Mouse (Mus musculus): ENCODE data around the gene Fabp2. TPM values are rescaled to one million over a fixed set of nuclear protein-coding genes. Genes with fewer than 3 reads are reported as not detected.
"Not testable (repeated sequence)": the region's sequence is repeated elsewhere in the genome, so short reads cannot be mapped to it uniquely, and the experiment has no call there.

Fabp2 gene
- polyA plus RNA-seq, 1 experiment, result not detected

GRCm38 (mm10) chr3:122918672-122919071, 23.8 kb downstream of the Fabp2 start:
- Histone ChIP-seq H3K36me3 (replicated peaks; ENCODE audit: low read length) (no peaks in the 10 kb centered on the region), H3K4me3 (replicated peaks) (no peak overlapping the region), H3K27me3 (replicated peaks) (no peaks in the 10 kb centered on the region), H3K4me1 (peaks cover 40% of the 10 kb centered on the region), H3K9me3 (no peaks in the 10 kb centered on the region)
- TF ChIP-seq GATA1 (IDR thresholded peaks at IDR 0.05; ENCODE audit: borderline replicate concordance, low read length) (no peak), FLI1 (IDR thresholded peaks at IDR 0.05; ENCODE audit: low read length) (no peak)

GRCm38 (mm10) chr3:122919260-122919659, 24.4 kb downstream of the Fabp2 start, which contains the start of gene Gm10959:
TSS of gene Gm10959 (minus strand) at chr3:122919360.
- H3K36me3 ChIP-seq (replicated peaks; ENCODE audit: low read length), result no peaks in the 10 kb centered on the region
- peaks cover 43% of the 10 kb centered on the region for H3K4me1 ChIP-seq

GRCm38 (mm10) chr3:122920572-122921435, 25.9 kb downstream of the Fabp2 start:
- H3K36me3 ChIP-seq (replicated peaks; ENCODE audit: low read length), result no peaks in the 10 kb centered on the region
- no peaks in the 10 kb centered on the region for H3K9me3 ChIP-seq
- no peak for TF ChIP-seq GATA1 (IDR thresholded peaks at IDR 0.05; ENCODE audit: borderline replicate concordance, low read length)
- TF ChIP-seq FLI1 (IDR thresholded peaks at IDR 0.05; ENCODE audit: low read length), result no peak
- H3K4me1 ChIP-seq, result peaks cover 35% of the 10 kb centered on the region
- no peak overlapping the region for H3K4me3 ChIP-seq (replicated peaks)
- no peaks in the 10 kb centered on the region for H3K27me3 ChIP-seq (replicated peaks)

More at GRCm38 (mm10) chr3:122919260-122919659, 24.4 kb downstream of the Fabp2 start, which contains the start of gene Gm10959:
- no peak for TF ChIP-seq GATA1 (IDR thresholded peaks at IDR 0.05; ENCODE audit: borderline replicate concordance, low read length)
- no peak for TF ChIP-seq FLI1 (IDR thresholded peaks at IDR 0.05; ENCODE audit: low read length)
- no peak within 1 kb of the TSS for H3K4me3 ChIP-seq (replicated peaks)
- H3K27me3 ChIP-seq (replicated peaks), result no peaks in the 10 kb centered on the region
- no peaks in the 10 kb centered on the region for H3K9me3 ChIP-seq

GRCm38 (mm10) chr3:122921676-122922527, 27.0 kb downstream of the Fabp2 start:
- Histone ChIP-seq H3K36me3 (replicated peaks; ENCODE audit: low read length) (peaks cover 9% of the 10 kb centered on the region), H3K27me3 (replicated peaks) (no peaks in the 10 kb centered on the region), H3K4me1 (peaks cover 44% of the 10 kb centered on the region), H3K9me3 (no peaks in the 10 kb centered on the region), H3K4me3 (replicated peaks) (no peak overlapping the region)
- no peak for TF ChIP-seq FLI1 (IDR thresholded peaks at IDR 0.05; ENCODE audit: low read length)
- no peak for TF ChIP-seq GATA1 (IDR thresholded peaks at IDR 0.05; ENCODE audit: borderline replicate concordance, low read length)

GRCm38 (mm10) chr3:122923147-122923546, 28.3 kb downstream of the Fabp2 start:
- Histone ChIP-seq H3K4me3 (replicated peaks) (no peak overlapping the region), H3K27me3 (replicated peaks) (no peaks in the 10 kb centered on the region), H3K4me1 (peaks cover 44% of the 10 kb centered on the region), H3K9me3 (no peaks in the 10 kb centered on the region), H3K36me3 (replicated peaks; ENCODE audit: low read length) (peaks cover 17% of the 10 kb centered on the region)
- TF ChIP-seq GATA1 (IDR thresholded peaks at IDR 0.05; ENCODE audit: borderline replicate concordance, low read length) (no peak), FLI1 (IDR thresholded peaks at IDR 0.05; ENCODE audit: low read length) (no peak)

GRCm38 (mm10) chr3:122924009-122924914, 29.4 kb downstream of the Fabp2 start, which contains the start of gene 1810037I17Rik:
TSS of gene 1810037I17Rik (plus strand) at chr3:122924203.
- Histone ChIP-seq H3K4me1 (peaks cover 40% of the 10 kb centered on the region), H3K4me3 (replicated peaks) (peak within 1 kb of the TSS; percentile 94), H3K9me3 (no peaks in the 10 kb centered on the region), H3K27me3 (replicated peaks) (no peaks in the 10 kb centered on the region), H3K36me3 (replicated peaks; ENCODE audit: low read length) (peaks cover 17% of the 10 kb centered on the region)
- TF ChIP-seq FLI1 (IDR thresholded peaks at IDR 0.05; ENCODE audit: low read length) (no peak), GATA1 (IDR thresholded peaks at IDR 0.05; ENCODE audit: borderline replicate concordance, low read length) (no peak)

GRCm38 (mm10) chr3:122929723-122930122, 34.9 kb downstream of the Fabp2 start:
- TF ChIP-seq FLI1 (IDR thresholded peaks at IDR 0.05; ENCODE audit: low read length) (no peak), GATA1 (IDR thresholded peaks at IDR 0.05; ENCODE audit: borderline replicate concordance, low read length) (no peak)
- Histone ChIP-seq H3K4me3 (replicated peaks) (no peak overlapping the region), H3K4me1 (peaks cover 19% of the 10 kb centered on the region), H3K9me3 (no peaks in the 10 kb centered on the region), H3K27me3 (replicated peaks) (no peaks in the 10 kb centered on the region), H3K36me3 (replicated peaks; ENCODE audit: low read length) (peaks cover 17% of the 10 kb centered on the region)

- Histone ChIP-seq H3K36me3 (replicated peaks; ENCODE audit: low read length) (peaks cover 5% of the 10 kb centered on the region), H3K4me3 (replicated peaks) (no peak overlapping the region), H3K9me3 (no peaks in the 10 kb centered on the region), H3K4me1 (peaks cover 14% of the 10 kb centered on the region), H3K27me3 (replicated peaks) (no peaks in the 10 kb centered on the region)
- TF ChIP-seq FLI1 (IDR thresholded peaks at IDR 0.05; ENCODE audit: low read length), result no peak
- no peak for TF ChIP-seq GATA1 (IDR thresholded peaks at IDR 0.05; ENCODE audit: borderline replicate concordance, low read length)
Measured at GRCm38 (mm10) chr3:122932466-122932865, 37.6 kb downstream of the Fabp2 start.

GRCm38 (mm10) chr3:122937176-122937575, 42.3 kb downstream of the Fabp2 start:
- H3K9me3 ChIP-seq; H3K27me3 ChIP-seq (replicated peaks); H3K36me3 ChIP-seq (replicated peaks; ENCODE audit: low read length); H3K4me3 ChIP-seq (replicated peaks): not testable (repeated sequence)
- H3K4me1 ChIP-seq, result peaks cover 14% of the 10 kb centered on the region

Measured in megakaryocyte, embryonic 14.5 days (primary cell).